Mouse (Mus musculus) E14TG2a.4 (cell line): ENCODE measurements around the gene Zfp949.

Experiments used
- H3K27me3 ChIP-seq: 2 replicates; pipeline ENCODE4 v1.6.1; 2014; ENCODE audit warnings: low read length, control low read depth; ENCODE audit not compliant: insufficient read depth
- H3K36me3 ChIP-seq: 2 replicates; pipeline ENCODE4 v1.6.1; 2014; ENCODE audit warnings: low read length, control low read depth; ENCODE audit not compliant: insufficient read depth
- H3K4me1 ChIP-seq: replicated peaks from 2 replicates; pipeline ENCODE4 v1.6.1; 2014; ENCODE audit warnings: low read depth, low read length, control low read depth
- H3K4me3 ChIP-seq: replicated peaks from 2 replicates; pipeline ENCODE4 v1.5.1; 2014; ENCODE audit warnings: mild to moderate bottlenecking, low read length
- H3K9me3 ChIP-seq: 2 replicates; pipeline ENCODE4 v1.6.1; 2014; ENCODE audit warnings: low read length, control low read depth
- CTCF ChIP-seq: conservative IDR thresholded peaks from 2 replicates; pipeline ENCODE4 v1.5.1; 2014; ENCODE audit warnings: low read length
- NANOG ChIP-seq: IDR thresholded peaks from 2 replicates; pipeline ENCODE4 v1.6.1; 2014; ENCODE audit warnings: borderline replicate concordance, low read length, mixed read lengths
- POU5F1 ChIP-seq: IDR thresholded peaks from 2 replicates; pipeline ENCODE4 v1.6.1; 2014; ENCODE audit warnings: low read length, borderline replicate concordance

The Zfp949 gene

GRCm38 (mm10) chr9:88529571-88529970, 18.2 kb upstream of the Zfp949 start:
- Histone ChIP-seq H3K4me1 (peaks cover 16% of the 10 kb centered on the region), H3K4me3 (no peak overlapping the region), H3K9me3 (no peaks in the 10 kb centered on the region), H3K27me3 (0 out of 2 replicates have a peak, but pooled peaks cover 5% of the 10 kb centered on the region), H3K36me3 (no peaks in the 10 kb centered on the region)
- TF ChIP-seq CTCF: no peak
- TF ChIP-seq POU5F1: no peak
- no peak for TF ChIP-seq NANOG

GRCm38 (mm10) chr9:88529979-88530580, 17.7 kb upstream of the Zfp949 start:
- Histone ChIP-seq H3K4me1 (peaks cover 11% of the 10 kb centered on the region), H3K27me3 (0 out of 2 replicates have a peak, but pooled peaks cover 5% of the 10 kb centered on the region), H3K36me3 (no peaks in the 10 kb centered on the region), H3K4me3 (no peak overlapping the region), H3K9me3 (no peaks in the 10 kb centered on the region)
- TF ChIP-seq CTCF (no peak), POU5F1 (no peak), NANOG (no peak)

GRCm38 (mm10) chr9:88534093-88534492, 13.7 kb upstream of the Zfp949 start:
- Histone ChIP-seq H3K4me1 (no peaks in the 10 kb centered on the region), H3K9me3 (no peaks in the 10 kb centered on the region), H3K36me3 (no peaks in the 10 kb centered on the region), H3K27me3 (0 out of 2 replicates have a peak, but pooled peaks cover 5% of the 10 kb centered on the region), H3K4me3 (no peak overlapping the region)
- TF ChIP-seq NANOG (no peak), POU5F1 (no peak), CTCF (no peak)

- TF ChIP-seq POU5F1: no peak
- TF ChIP-seq NANOG: no peak
- no peak for TF ChIP-seq CTCF
- H3K27me3 ChIP-seq: no peaks in the 10 kb centered on the region
- no peaks in the 10 kb centered on the region for H3K36me3 ChIP-seq
- no peak overlapping the region for H3K4me3 ChIP-seq
- H3K9me3 ChIP-seq: no peaks in the 10 kb centered on the region
- no peaks in the 10 kb centered on the region for H3K4me1 ChIP-seq
These were observed 8.1 kb upstream of the Zfp949 start for GRCm38 (mm10) chr9:88539546-88540224.

- no peaks in the 10 kb centered on the region for H3K36me3 ChIP-seq
- H3K4me3 ChIP-seq: no peak overlapping the region
- no peaks in the 10 kb centered on the region for H3K9me3 ChIP-seq
- no peaks in the 10 kb centered on the region for H3K27me3 ChIP-seq
- TF ChIP-seq POU5F1: no peak
- TF ChIP-seq CTCF: peak; percentile 16; the same call in 1 of the 2 replicates
- H3K4me1 ChIP-seq: peaks cover 7% of the 10 kb centered on the region
These were observed 5.0 kb upstream of the Zfp949 start for GRCm38 (mm10) chr9:88542816-88543215.

GRCm38 (mm10) chr9:88545534-88545933, 2.3 kb upstream of the Zfp949 start:
- Histone ChIP-seq H3K27me3 (no peaks in the 10 kb centered on the region), H3K4me3 (no peak overlapping the region), H3K4me1 (peaks cover 18% of the 10 kb centered on the region), H3K36me3 (no peaks in the 10 kb centered on the region), H3K9me3 (no peaks in the 10 kb centered on the region)
- TF ChIP-seq CTCF (no peak), NANOG (no peak), POU5F1 (no peak)

GRCm38 (mm10) chr9:88546166-88546565, 1.7 kb upstream of the Zfp949 start:
- H3K9me3 ChIP-seq: no peaks in the 10 kb centered on the region
- H3K4me3 ChIP-seq: no peak overlapping the region
- H3K36me3 ChIP-seq: no peaks in the 10 kb centered on the region
- TF ChIP-seq CTCF: peak; percentile 92
- TF ChIP-seq POU5F1: no peak
- H3K4me1 ChIP-seq: peaks cover 18% of the 10 kb centered on the region
- no peaks in the 10 kb centered on the region for H3K27me3 ChIP-seq

GRCm38 (mm10) chr9:88546657-88547056, 1.2 kb upstream of the Zfp949 start:
- no peak overlapping the region for H3K4me3 ChIP-seq
- peaks cover 18% of the 10 kb centered on the region for H3K4me1 ChIP-seq
- H3K27me3 ChIP-seq: no peaks in the 10 kb centered on the region
- TF ChIP-seq NANOG (no peak), CTCF (no peak), POU5F1 (no peak)
- no peaks in the 10 kb centered on the region for H3K36me3 ChIP-seq
- no peaks in the 10 kb centered on the region for H3K9me3 ChIP-seq
